Mouse (Mus musculus): ENCODE measurements around the gene Olfr299. TPM values are rescaled to one million over a fixed set of nuclear protein-coding genes. Genes with fewer than 3 reads are reported as not detected.

Olfr299 gene
- total RNA-seq (2021): not detected
- long read RNA-seq, experiment 1: 0 reads
- long read RNA-seq, experiment 2: 0 reads

- no peak for DNase-seq (ENCODE audit: low spot score in 2 of 2)
Observed at GRCm38 (mm10) chr7:86459621-86460020, at the start of gene Olfr299. Olfr299 (plus strand) TSS chr7:86459921.

GRCm38 (mm10) chr7:86492384-86492783 lies 32.7 kb downstream of the Olfr299 start, which contains the start of gene Olfr298:
Olfr298 (minus strand) TSS chr7:86492484.
- DNase-seq (ENCODE audit: low spot score in 2 of 2): no peak

Other genes with a start within 250 kb of the Olfr299 start
- not detected for gene Vmn2r76, start 213.6 kb upstream of the Olfr299 start, total RNA-seq (2021)
- gene Olfr310, start 182.7 kb upstream of the Olfr299 start, total RNA-seq (2021): not detected
- not detected for gene Olfr309, start 146.2 kb upstream of the Olfr299 start, total RNA-seq (2021)
- not detected for gene Olfr308, start 134.3 kb upstream of the Olfr299 start, total RNA-seq (2021)
- gene Olfr307, start 122.3 kb upstream of the Olfr299 start, total RNA-seq (2021): not detected
- gene Olfr305, start 93.0 kb upstream of the Olfr299 start, total RNA-seq (2021): not detected
- gene Olfr304, start 73.3 kb upstream of the Olfr299 start, total RNA-seq (2021): not detected
- gene Olfr303, start 62.1 kb upstream of the Olfr299 start, total RNA-seq (2021): not detected
- gene Olfr301, start 56.1 kb upstream of the Olfr299 start, total RNA-seq (2021): not detected
- not detected for gene Olfr298, start 32.6 kb downstream of the Olfr299 start, total RNA-seq (2021)
- gene Olfr297, start 60.0 kb downstream of the Olfr299 start, total RNA-seq (2021): not detected
- not detected for gene Olfr295, start 123.9 kb downstream of the Olfr299 start, total RNA-seq (2021)
- not detected for gene Olfr294, start 156.7 kb downstream of the Olfr299 start, total RNA-seq (2021)
- not detected for gene Olfr293, start 189.1 kb downstream of the Olfr299 start, total RNA-seq (2021)
- gene Olfr292, start 228.4 kb downstream of the Olfr299 start, total RNA-seq (2021): not detected